22 mouse cellular contexts compared by ENCODE assay signal in genomic region chr3:102729416-102729815, GRCm38 (mm10). TPM values are rescaled to one million over a fixed set of nuclear protein-coding genes. Genes with fewer than 3 reads are reported as not detected.
DNase-seq lines count a peak whose midpoint lies in the region; TF ChIP-seq lines count a peak whose summit lies in the region.
"Had no signal": no experiment of that assay in that cellular context is flagged by ENCODE, and none has a peak within 500 bp of the region (broad histone marks: within the 10 kb centered on the region; RNA-seq: fewer than 3 reads in every experiment).

No protein-coding gene starts in this region.

- H3K4me1 ChIP-seq in lung, adult 2 months (ENCODE audit: control insufficient read depth, insufficient read depth, low read length) = peaks cover 5% of the 10 kb centered on the region

- no peak for TF ChIP-seq POLR2A in lung, adult 2 months (IDR thresholded peaks at IDR 0.05; ENCODE audit: borderline replicate concordance, extremely low read depth, low read depth, low read length)
- TF ChIP-seq POLR2A in brain, embryonic 14.5 days (IDR thresholded peaks at IDR 0.05; ENCODE audit: borderline replicate concordance, extremely low read depth, insufficient read depth, insufficient read length, poor library complexity, severe bottlenecking) = no peak

- H3K4me3 ChIP-seq in lung, adult 2 months (replicated peaks; ENCODE audit: extremely low read depth, low read depth, low read length) = no peak overlapping the region
- H3K4me3 ChIP-seq: embryonic facial prominence, embryonic 15.5 days; erythroblast, embryonic 14.5 days; forebrain, embryonic 10.5 days; heart, embryonic 13.5 days had no signal

- peak; percentile 30 for DNase-seq in lung, postnatal 10 days
- DNase-seq in lung, adult 2 months = no peak
- peak; percentile 34 for DNase-seq in thymus, postnatal 25 days
- no peak for DNase-seq in thymus, adult 18-20 months
- peak; percentile 23 for DNase-seq in brain, embryonic 14.5 days (ENCODE audit: low read depth)
- no peak for DNase-seq in adrenal gland, postnatal 25 days
- DNase-seq in gastrocnemius, postnatal 10 days = no peak
- DNase-seq: adrenal gland, postnatal 36 days; cerebellum, adult 11 months; cerebellum, adult 8-10 months; cerebellum, postnatal 14 days; embryo, embryonic 11 days; gastrocnemius, postnatal 14 days; heart, postnatal 36 days had no signal

- WGBS in lung, adult 2 months = 26% methylated on average over 5 of the region's 5 CpGs

- no peak for TF ChIP-seq CTCF in lung, adult 2 months (IDR thresholded peaks at IDR 0.05; ENCODE audit: insufficient read depth, low read length)
- no peak for TF ChIP-seq CTCF in brain, embryonic 14.5 days (IDR thresholded peaks at IDR 0.05; ENCODE audit: borderline replicate concordance, extremely low read depth, insufficient read depth, insufficient read length)

RNA-seq across cellular contexts. Expression of gene Tspan2, which starts 4.9 kb away (rescaled TPM):
- 20.0 and 34.7 TPM in 2 replicates for polyA plus RNA-seq in lung, adult 2 months (2012; rRNA removed)
- polyA plus RNA-seq in brain, embryonic 14.5 days (2012; rRNA removed) = 6.4 and 8.1 TPM in 2 replicates
- 3.9 and 7.1 TPM in 2 replicates for total RNA-seq in adrenal gland, postnatal 25 days (2021)
- total RNA-seq in gastrocnemius, postnatal 10 days (2021) = 10 to 100 TPM; 14.9 to 19.6 TPM
- total RNA-seq: MEL had no signal
- polyA plus RNA-seq: erythroblast, embryonic 14.5 days had no signal

RNA-seq across cellular contexts. Expression of gene Tshb, which starts 53.1 kb away (rescaled TPM):
- polyA plus RNA-seq in lung, adult 2 months (2012; rRNA removed) = 0.38 and 1.5 TPM in 2 replicates
- polyA plus RNA-seq in brain, embryonic 14.5 days (2012; rRNA removed) = not detected in 2 replicates
- not detected in 2 replicates for total RNA-seq in adrenal gland, postnatal 25 days (2021)
- not detected for total RNA-seq in gastrocnemius, postnatal 10 days (2021)
- total RNA-seq: adrenal gland, adult 18-20 months; adrenal gland, postnatal 36 days; common myeloid progenitor, adult 5-6 weeks; gastrocnemius, postnatal 14 days; heart, postnatal 36 days; MEL had no signal
- polyA plus RNA-seq: erythroblast, embryonic 14.5 days; heart, postnatal 0 days had no signal

Comparison
In these comparisons a context has a peak if more than half of its experiments do, and no peak if none do; other contexts are left out.
1. DNase-seq: peak in lung, postnatal 10 days (single experiment), thymus, postnatal 25 days (single experiment) and brain, embryonic 14.5 days (single experiment); none in lung, adult 2 months (single experiment), thymus, adult 18-20 months (0 of 2), adrenal gland, postnatal 25 days (single experiment) and gastrocnemius, postnatal 10 days (single experiment).